Mouse (Mus musculus): Measurements from ENCODE around the gene Mmp15. TPM values are rescaled to one million over a fixed set of nuclear protein-coding genes. Genes with fewer than 3 reads are reported as not detected.

The Mmp15 gene
- polyA plus RNA-seq, 1 experiment from 2014 or later, result 8.9 TPM

GRCm38 (mm10) chr8:95346643-95347545 is 5.2 kb upstream of the Mmp15 start:
- Histone ChIP-seq H3K9ac (replicated peaks; ENCODE audit: low read length) (no peak overlapping the region), H3K36me3 (replicated peaks; ENCODE audit: control insufficient read depth, insufficient read depth, low read depth, low read length) (no peaks in the 10 kb centered on the region), H3K4me3 (ENCODE audit: low read depth, low read length) (no peak overlapping the region), H3K9me3 (replicated peaks; ENCODE audit: control insufficient read depth, low read length) (no peaks in the 10 kb centered on the region), H3K27ac (replicated peaks; ENCODE audit: low read depth, low read length) (no peak overlapping the region), H3K4me2 (ENCODE audit: low read depth, low read length) (no peak overlapping the region), H3K27me3 (ENCODE audit: control insufficient read depth, insufficient read depth, low read length) (peaks cover 4% of the 10 kb centered on the region; the same call in 1 of the 2 replicates), H3K4me1 (ENCODE audit: control insufficient read depth, insufficient read depth, low read length) (no peaks in the 10 kb centered on the region)
- ATAC-seq (replicated peaks; ENCODE audit: insufficient number of reproducible peaks, low FRiP score, low TSS enrichment, low read depth) (peak; percentile 64; the same call in 1 of the 2 replicates), DNase-seq (ENCODE audit: low spot score) (peak; percentile 84)
- WGBS, result 33% methylated on average over 8 of the region's 8 CpGs

DNA sequence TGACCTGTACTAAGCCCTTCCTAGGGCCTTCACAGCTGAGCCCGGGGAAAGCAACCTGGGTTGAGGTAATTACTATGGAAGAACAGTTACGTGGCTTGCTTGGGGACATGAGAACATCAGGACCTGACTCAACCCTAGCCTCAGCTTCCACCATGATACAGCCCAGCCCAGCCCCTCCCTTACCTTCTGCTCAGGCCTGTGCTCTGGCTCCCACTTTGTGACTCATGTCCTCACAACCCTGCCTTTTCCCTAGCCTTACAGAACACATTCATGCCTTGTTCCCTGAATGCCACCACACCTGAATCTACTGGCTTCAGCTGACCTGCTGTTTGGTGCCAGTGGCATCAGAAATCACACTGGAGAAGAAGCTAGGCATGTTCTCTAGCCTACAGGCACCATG is 3.7 kb upstream of the Mmp15 start:
- no peaks in the 10 kb centered on the region for H3K4me1 ChIP-seq (ENCODE audit: control insufficient read depth, insufficient read depth, low read length)
- no peak overlapping the region for H3K9ac ChIP-seq (replicated peaks; ENCODE audit: low read length)
- DNase-seq (ENCODE audit: low spot score), result no peak
- ATAC-seq (replicated peaks; ENCODE audit: insufficient number of reproducible peaks, low FRiP score, low TSS enrichment, low read depth), result no peak
- no peaks in the 10 kb centered on the region for H3K9me3 ChIP-seq (replicated peaks; ENCODE audit: control insufficient read depth, low read length)
- WGBS, result 77% methylated on average over 2 of the region's 2 CpGs
- H3K27me3 ChIP-seq (ENCODE audit: control insufficient read depth, insufficient read depth, low read length), result peaks cover 4% of the 10 kb centered on the region; the same call in 1 of the 2 replicates
- H3K36me3 ChIP-seq (replicated peaks; ENCODE audit: control insufficient read depth, insufficient read depth, low read depth, low read length), result no peaks in the 10 kb centered on the region
- no peak overlapping the region for H3K4me3 ChIP-seq (ENCODE audit: low read depth, low read length)
- H3K4me2 ChIP-seq (ENCODE audit: low read depth, low read length), result no peak overlapping the region; the same call in 1 of the 2 replicates
- H3K27ac ChIP-seq (replicated peaks; ENCODE audit: low read depth, low read length), result no peak overlapping the region

GRCm38 (mm10) chr8:95348811-95349630 is 3.0 kb upstream of the Mmp15 start:
- Histone ChIP-seq H3K36me3 (replicated peaks; ENCODE audit: control insufficient read depth, insufficient read depth, low read depth, low read length) (no peaks in the 10 kb centered on the region), H3K4me1 (ENCODE audit: control insufficient read depth, insufficient read depth, low read length) (no peaks in the 10 kb centered on the region), H3K4me2 (ENCODE audit: low read depth, low read length) (no peak overlapping the region; the same call in 1 of the 2 replicates), H3K9ac (replicated peaks; ENCODE audit: low read length) (no peak overlapping the region), H3K27ac (replicated peaks; ENCODE audit: low read depth, low read length) (no peak overlapping the region), H3K4me3 (ENCODE audit: low read depth, low read length) (no peak overlapping the region), H3K9me3 (replicated peaks; ENCODE audit: control insufficient read depth, low read length) (no peaks in the 10 kb centered on the region), H3K27me3 (ENCODE audit: control insufficient read depth, insufficient read depth, low read length) (peaks cover 4% of the 10 kb centered on the region; the same call in 1 of the 2 replicates)
- no peak for DNase-seq (ENCODE audit: low spot score)
- 66% methylated on average over 19 of the region's 19 CpGs for WGBS
- no peak for ATAC-seq (replicated peaks; ENCODE audit: insufficient number of reproducible peaks, low FRiP score, low TSS enrichment, low read depth)

GRCm38 (mm10) chr8:95351461-95351860 is 607 bp upstream of the Mmp15 start:
- no peak overlapping the region for H3K9ac ChIP-seq (replicated peaks; ENCODE audit: low read length)
- DNase-seq (ENCODE audit: low spot score) (peak; percentile 66), ATAC-seq (replicated peaks; ENCODE audit: insufficient number of reproducible peaks, low FRiP score, low TSS enrichment, low read depth) (no peak)
- peak overlapping the region; percentile 81; the same call in 1 of the 2 replicates for H3K4me3 ChIP-seq (ENCODE audit: low read depth, low read length)
- H3K4me2 ChIP-seq (ENCODE audit: low read depth, low read length), result peak overlapping the region; percentile 98
- peaks cover 4% of the 10 kb centered on the region; the same call in 1 of the 2 replicates for H3K27me3 ChIP-seq (ENCODE audit: control insufficient read depth, insufficient read depth, low read length)
- no peaks in the 10 kb centered on the region for H3K9me3 ChIP-seq (replicated peaks; ENCODE audit: control insufficient read depth, low read length)
- no peaks in the 10 kb centered on the region for H3K4me1 ChIP-seq (ENCODE audit: control insufficient read depth, insufficient read depth, low read length)
- H3K27ac ChIP-seq (replicated peaks; ENCODE audit: low read depth, low read length), result no peak overlapping the region
- 2% methylated on average over 15 of the region's 15 CpGs for WGBS
- H3K36me3 ChIP-seq (replicated peaks; ENCODE audit: control insufficient read depth, insufficient read depth, low read depth, low read length), result no peaks in the 10 kb centered on the region

GRCm38 (mm10) chr8:95352871-95353866 is 1.1 kb downstream of the Mmp15 start:
- Histone ChIP-seq H3K36me3 (replicated peaks; ENCODE audit: control insufficient read depth, insufficient read depth, low read depth, low read length) (no peaks in the 10 kb centered on the region), H3K9me3 (replicated peaks; ENCODE audit: control insufficient read depth, low read length) (no peaks in the 10 kb centered on the region), H3K27ac (replicated peaks; ENCODE audit: low read depth, low read length) (peak overlapping the region; percentile 72; the same call in 1 of the 2 replicates), H3K27me3 (ENCODE audit: control insufficient read depth, insufficient read depth, low read length) (peaks cover 4% of the 10 kb centered on the region; the same call in 1 of the 2 replicates), H3K4me1 (ENCODE audit: control insufficient read depth, insufficient read depth, low read length) (no peaks in the 10 kb centered on the region), H3K4me2 (ENCODE audit: low read depth, low read length) (peak overlapping the region; percentile 98), H3K9ac (replicated peaks; ENCODE audit: low read length) (peak overlapping the region; percentile 88), H3K4me3 (ENCODE audit: low read depth, low read length) (peak overlapping the region; percentile 81)
- WGBS, result 2% methylated on average over 61 of the region's 62 CpGs
- peak; percentile 70 for DNase-seq (ENCODE audit: low spot score)
- peak; percentile 37 for ATAC-seq (replicated peaks; ENCODE audit: insufficient number of reproducible peaks, low FRiP score, low TSS enrichment, low read depth)

DNA sequence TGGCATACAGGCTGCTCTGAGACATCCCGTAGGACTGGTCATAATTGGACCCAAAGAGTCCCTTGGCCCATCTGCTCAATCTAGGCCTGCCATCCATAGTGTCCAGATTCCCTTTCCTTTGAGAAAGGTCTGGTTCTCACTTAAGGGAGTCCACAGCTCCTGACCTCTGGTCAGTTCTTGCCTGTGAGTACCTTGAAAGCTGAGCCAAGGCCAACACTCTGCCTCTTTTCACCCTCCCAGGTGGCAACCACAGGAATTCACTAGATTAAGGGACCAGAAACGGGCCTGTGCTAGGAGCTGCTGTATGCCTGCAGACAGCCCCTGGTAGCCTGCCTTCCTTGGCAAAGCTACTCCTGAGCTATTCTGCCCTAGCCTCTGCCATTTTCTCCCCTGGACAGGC is 2.5 kb downstream of the Mmp15 start:
- Histone ChIP-seq H3K4me3 (ENCODE audit: low read depth, low read length) (no peak overlapping the region), H3K36me3 (replicated peaks; ENCODE audit: control insufficient read depth, insufficient read depth, low read depth, low read length) (no peaks in the 10 kb centered on the region), H3K4me1 (ENCODE audit: control insufficient read depth, insufficient read depth, low read length) (no peaks in the 10 kb centered on the region; the same call in 1 of the 2 replicates), H3K27ac (replicated peaks; ENCODE audit: low read depth, low read length) (no peak overlapping the region), H3K9me3 (replicated peaks; ENCODE audit: control insufficient read depth, low read length) (no peaks in the 10 kb centered on the region), H3K4me2 (ENCODE audit: low read depth, low read length) (no peak overlapping the region), H3K9ac (replicated peaks; ENCODE audit: low read length) (no peak overlapping the region), H3K27me3 (ENCODE audit: control insufficient read depth, insufficient read depth, low read length) (peaks cover 4% of the 10 kb centered on the region; the same call in 1 of the 2 replicates)
- DNase-seq (ENCODE audit: low spot score), result no peak
- 86% methylated on average over 2 of the region's 2 CpGs for WGBS
- ATAC-seq (replicated peaks; ENCODE audit: insufficient number of reproducible peaks, low FRiP score, low TSS enrichment, low read depth), result no peak

Data from embryonic facial prominence, embryonic 11.5 days (tissue).